Mouse (Mus musculus): Measurements from ENCODE around the gene Sergef.
"Not testable (repeated sequence)": the region's sequence is repeated elsewhere in the genome, so short reads cannot be mapped to it uniquely, and the experiment has no call there.

The Sergef gene

DNA sequence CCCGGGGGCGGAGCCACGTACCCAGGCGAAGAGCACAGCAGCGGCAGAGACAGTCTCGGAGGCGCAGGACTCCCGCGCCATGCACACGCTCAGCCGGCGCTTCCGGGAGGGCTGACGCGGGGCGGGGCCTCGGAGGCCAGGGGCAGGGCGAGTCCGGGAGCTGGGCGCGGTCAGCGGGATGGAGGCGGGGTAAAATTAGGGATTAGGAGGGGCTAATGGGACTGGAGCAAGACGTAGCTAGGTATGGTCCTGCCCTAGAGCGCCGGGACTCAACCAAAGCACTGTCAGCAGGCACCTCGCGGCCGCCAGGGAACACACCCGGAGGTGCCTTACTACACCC is at the start of gene Sergef:
Gene Sergef, minus strand, starts transcription at position 116 of the 340 bp plus-strand sequence.
- DNase-seq (ENCODE audit: low spot score in 2 of 2): peak; percentile 86 to 87

DNA sequence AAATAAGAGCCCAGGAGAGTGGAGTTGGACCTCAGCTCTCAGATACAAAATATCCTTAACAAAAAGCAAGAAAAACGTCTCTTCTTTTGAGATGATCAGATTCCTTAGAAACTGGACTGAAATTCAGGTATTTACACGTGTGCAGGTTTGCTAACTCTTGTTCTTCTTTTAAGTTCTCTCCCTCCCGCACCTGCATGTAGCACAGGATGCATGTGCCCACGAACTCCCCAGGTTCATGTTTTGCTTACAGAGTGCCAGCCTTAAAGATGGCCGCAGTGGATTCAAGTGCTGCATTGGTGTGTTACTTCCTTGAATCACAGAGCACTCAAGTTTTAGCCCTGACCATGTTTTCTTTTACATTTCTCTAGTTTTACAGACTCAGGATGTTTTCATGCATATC is 47.2 kb upstream of the Sergef start:
- no peak for DNase-seq (ENCODE audit: low spot score in 2 of 2)

DNA sequence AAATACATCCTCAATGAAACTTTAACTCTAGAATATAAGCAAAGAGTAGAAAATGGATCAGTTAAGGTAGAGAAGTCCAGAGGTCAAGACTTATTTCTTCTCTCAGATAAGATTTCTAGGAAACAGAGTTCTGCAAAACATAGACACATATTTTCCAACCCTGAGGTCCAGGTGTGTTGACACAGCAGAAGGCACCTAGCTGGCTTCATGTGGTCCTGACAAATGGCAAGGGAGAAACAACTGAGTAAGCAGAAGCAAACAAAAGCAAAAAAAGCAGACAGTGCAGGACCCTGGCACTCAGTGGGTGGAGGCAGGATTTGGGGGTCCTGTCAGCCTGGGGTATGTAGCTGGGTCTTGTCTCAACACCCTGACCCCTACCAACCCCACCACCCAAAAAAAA is 41.1 kb upstream of the Sergef start:
- DNase-seq (ENCODE audit: low spot score in 2 of 2): no peak

DNA sequence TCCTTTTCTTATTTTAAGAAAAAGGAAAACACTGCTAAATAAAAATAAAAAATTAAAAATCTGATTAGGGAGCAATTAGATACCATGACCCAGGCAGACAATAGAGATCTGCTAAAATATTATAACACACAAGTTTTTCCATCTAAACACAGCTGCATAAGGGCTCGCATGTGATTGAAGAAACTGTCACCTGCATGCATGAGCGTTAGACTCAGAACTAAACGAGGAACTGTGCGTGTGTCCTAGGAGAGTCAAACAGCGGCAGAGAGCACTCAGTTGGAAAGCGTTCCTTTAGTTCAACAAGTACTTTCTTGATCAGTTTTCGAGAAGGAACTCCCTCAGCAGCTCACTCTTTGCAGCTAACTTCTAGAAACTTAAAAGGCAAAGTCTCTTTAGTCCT is 39.4 kb upstream of the Sergef start:
- not testable (repeated sequence) for DNase-seq (ENCODE audit: low spot score in 2 of 2)

DNA sequence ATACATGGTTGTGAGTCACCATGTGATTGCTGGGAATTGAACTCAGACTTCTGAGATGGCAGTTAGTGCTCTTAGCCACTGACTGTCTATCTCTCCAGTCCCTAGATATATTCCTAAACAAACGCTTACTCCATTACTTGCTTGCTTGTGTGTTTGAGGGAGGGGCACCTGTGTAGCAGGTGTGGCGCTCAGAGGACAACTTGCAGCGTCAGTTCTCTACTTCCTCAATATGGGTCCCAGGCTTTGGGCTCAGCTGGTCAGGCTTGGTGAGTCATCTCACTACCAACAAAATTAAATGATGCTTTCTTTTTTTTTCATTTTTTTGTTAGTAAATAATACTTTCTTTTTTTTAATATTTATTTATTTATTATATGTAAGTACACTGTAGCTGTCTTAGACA is 38.8 kb upstream of the Sergef start:
- no peak for DNase-seq (ENCODE audit: low spot score in 2 of 2)

DNA sequence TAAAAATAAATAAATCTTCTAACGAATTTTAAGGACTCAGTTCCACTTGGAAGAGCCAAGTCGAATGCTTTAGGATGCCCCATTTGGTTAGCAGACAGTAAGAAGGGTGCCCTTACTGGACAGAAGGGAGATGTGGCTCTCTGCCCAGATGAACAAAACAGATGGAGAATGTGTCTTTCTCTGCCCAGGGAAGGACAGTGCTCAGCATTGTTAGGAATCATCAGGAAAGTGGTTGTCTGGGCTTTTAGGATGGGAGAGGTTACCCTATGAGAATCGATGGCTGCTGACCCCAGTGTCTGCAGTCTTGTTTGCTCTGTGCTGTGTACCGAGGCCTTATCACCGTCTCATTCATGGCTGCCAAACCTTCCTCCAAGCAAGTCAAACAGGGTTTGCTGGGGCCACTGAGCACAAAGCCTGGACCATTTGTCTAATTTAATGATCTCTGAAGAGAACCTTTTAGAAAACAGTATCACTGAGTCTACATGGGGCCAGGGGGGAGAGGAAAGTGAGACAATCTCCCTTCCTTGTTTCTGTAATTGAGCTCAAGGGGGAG is 37.3 kb upstream of the Sergef start:
- DNase-seq (ENCODE audit: low spot score in 2 of 2): no peak

DNA sequence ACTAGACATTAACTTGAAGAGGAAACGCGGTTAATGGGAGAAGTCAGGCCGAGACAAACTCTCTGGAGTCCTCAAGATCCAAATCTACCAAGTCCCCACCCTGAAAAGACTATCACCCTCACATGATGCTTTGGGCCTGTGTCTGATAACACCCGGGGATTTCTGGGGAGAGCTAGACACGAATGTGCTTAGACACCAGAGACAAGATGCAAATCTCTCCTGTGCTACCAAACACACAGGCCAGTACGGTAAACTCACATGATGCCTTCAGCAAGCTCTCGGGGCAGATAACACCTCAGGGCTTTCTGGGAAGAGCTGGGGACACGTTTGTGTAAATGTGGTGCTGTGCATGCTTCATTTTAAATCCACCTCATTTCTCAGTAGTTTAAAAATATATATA is 36.3 kb upstream of the Sergef start:
- DNase-seq (ENCODE audit: low spot score in 2 of 2): no peak

DNA sequence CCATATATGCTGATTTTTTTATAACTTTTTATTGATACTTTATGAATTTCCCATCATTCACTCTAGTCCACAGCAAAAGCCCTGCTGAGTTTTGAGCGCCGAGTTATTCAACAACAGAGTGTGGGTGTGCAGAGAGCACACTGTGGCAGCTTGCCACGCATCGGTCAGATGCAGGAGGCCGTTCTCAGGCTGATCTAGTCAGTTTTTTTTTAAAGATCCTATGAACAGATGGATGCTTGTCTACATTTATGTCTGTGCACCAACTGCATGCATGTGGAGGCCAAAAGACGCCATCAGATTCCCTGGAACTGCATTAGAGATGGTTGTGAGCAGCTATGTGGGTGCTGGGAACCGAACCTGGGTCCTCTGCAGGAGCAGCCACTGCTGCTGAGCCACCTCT is 35.5 kb upstream of the Sergef start:
- DNase-seq (ENCODE audit: low spot score in 2 of 2): no peak

DNA sequence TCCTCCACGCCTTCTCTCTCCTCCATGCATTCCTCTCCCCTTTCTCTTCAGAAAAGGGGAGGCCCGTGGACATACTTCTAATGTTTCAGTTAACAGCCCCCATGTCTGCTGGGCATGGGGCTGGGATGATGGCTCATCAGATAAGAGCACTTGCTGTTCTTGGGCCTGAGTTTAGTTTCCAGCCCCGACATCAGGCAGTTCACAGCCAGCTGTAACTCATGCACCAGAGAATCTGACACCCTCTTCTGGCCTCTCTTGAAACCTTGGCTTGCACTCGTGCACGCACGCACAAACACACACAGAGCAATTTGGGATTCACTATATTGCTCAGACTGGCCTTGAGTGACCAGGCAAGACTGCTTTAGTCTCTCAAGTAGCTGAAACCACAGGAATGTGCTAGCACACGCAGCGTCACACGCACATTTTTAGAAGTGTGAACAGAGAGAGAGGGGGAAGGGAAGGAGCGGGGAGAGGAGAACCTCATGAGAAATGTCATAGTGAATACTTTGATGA is 32.6 kb upstream of the Sergef start, which contains the start of gene Tph1:
Gene Tph1, minus strand, starts transcription at position 378 of the 513 bp plus-strand sequence.
- DNase-seq (ENCODE audit: low spot score in 2 of 2): no peak

DNA sequence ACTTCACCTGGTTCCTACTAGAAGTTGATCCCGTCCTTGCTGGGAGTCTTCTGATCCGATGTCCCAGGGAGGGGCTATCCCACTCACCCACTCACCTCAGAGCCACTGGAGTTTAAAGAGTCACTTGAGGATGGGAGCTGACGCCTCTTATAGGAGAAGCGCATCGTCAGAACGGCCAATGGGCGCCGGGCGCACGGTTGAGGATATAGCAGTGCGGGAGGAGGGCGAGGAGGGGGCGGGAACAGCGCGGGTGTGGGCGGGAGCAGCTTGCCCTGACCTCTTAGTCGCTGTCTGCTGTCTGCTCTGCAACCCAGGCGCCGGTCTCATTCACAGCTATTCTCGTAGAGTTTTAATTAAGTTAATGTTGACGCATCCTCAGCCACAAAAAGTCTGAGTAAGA is 27.6 kb upstream of the Sergef start:
- no peak for DNase-seq (ENCODE audit: low spot score in 2 of 2)

DNA sequence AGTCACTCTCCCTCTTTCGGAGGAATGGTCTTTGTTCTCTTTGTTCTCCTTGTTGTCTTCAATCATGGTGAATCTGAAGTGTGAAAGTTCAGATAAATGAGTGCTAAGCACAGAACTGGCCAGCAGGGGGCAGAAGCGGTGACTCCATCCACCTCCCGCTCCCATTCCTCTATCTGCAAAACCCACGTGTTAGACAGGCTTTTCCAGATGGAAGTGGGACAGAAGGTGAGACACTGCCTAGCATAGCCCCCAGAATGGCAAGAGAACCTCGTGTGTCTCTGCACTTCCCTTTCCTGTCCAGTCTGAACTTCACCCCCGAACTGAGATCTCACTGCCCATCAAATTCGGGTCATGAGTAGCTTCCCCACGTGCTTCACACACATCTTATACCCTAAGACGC is 25.6 kb upstream of the Sergef start:
- no peak for DNase-seq (ENCODE audit: low spot score in 2 of 2)

DNA sequence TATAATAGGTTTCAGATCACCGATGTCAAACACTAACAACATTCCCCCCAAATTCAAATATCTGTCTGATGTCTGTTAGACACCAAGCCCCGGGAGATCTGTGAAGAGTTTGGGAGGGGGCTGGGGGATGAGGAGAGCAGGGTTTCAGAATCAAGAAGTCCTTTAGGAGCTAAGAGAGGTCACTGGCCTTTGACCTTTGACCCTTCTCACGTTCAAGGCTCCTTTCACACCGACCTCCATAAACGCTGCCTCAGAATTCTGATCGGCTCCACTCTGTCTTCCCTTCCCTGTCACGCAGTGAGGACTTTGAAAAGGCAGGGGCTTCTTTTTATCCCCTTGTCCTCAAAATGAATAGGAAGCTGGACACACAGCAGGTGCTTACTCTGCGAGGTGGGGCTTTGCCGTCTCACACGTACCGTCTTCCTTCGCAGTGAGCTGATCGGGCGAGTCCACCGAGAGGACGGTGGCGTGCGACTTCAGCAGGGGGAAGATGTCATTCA is 22.0 kb upstream of the Sergef start:
- no peak for DNase-seq (ENCODE audit: low spot score in 2 of 2)

DNA sequence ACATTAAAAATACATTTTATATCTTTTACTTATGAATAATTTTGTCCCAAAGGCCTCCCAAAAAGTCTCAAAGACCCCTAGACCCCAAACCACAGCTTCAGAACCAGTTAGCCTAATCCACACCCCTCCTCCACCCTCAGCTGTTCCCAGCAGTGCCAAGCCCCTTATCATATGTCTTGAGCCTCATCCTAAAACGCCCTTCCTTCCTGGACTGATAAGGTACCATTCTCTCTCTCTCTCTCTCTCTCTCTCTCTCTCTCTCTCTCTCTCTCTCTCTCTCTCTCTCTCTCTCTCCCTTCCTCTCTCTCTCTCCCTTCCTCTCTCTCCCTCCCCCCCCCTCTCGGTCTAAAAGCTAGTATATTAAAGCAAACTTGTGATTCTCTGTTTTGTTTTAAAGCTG is 12.7 kb upstream of the Sergef start:
- no peak for DNase-seq (ENCODE audit: low spot score in 2 of 2)

DNA sequence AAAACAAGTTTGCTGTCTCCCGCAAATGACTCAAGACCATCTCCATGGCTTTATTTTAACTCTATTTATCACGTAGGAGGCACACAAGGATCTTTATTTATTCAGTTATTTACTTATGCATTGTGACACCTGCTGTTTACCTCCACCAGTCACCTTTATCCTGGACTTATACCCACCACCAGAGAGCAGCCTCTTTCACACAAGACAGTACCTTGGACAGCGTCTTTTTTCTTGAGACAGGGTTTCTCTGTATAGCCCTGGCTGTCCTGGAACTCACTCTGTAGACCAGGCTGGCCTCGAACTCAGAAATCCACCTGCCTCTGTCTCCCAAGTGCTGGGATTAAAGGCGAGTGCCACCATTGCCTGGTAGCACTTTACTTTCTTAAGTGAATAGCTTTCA is 10.6 kb upstream of the Sergef start:
- not testable (repeated sequence) for DNase-seq (ENCODE audit: low spot score in 2 of 2)

DNA sequence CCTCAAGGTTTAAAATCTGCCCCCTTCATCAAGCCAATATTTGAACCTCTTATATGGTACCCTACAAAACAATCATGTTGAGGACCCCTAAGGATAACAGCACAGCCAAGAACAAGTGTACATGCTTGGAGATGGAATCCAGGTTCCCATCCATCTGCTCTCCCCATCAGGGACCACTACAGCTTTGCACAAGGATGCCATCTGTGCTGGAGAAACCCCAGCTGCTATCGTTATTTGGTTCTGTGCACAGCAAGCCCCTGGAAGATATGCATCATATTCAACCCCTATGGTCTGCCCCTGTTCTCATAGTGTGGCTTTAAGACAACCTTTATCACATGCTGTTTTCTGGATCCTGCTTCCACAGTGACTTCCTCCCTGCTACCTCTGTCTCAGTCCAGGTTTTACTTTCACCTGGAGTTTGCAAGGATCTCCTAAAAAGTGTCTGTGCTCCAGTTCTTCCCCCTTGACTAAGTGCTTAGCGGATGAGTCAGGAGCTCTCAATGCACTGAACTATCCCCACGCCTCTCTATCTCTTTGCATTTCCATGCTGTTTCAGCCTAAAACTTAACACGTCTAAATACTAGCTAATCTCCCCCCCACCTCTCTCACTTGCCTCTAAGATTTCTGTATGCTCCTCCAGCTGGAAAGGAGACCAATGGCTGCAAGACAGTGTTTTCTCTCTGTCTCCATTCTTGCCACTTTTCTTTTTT is 9.0 kb upstream of the Sergef start:
- DNase-seq (ENCODE audit: low spot score in 2 of 2): no peak

DNA sequence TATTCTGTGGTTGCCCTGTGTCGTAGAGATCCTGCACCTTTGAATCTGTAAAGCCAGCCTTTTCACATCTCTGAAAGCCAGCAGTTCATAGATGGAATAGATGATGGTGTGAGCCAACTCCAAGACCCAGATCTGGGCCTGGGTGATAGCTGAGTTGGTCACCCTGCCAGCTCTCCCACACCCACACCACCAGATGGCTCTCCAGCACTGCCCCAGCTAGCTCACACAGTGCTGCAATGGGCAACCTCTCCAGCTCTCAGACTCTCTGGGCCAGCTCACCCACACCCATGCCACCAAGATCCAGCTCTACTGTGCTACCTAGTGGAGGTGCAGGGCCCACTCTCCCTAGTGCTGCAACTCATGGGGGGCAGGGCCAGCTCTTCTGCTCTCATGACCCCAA is 3.6 kb upstream of the Sergef start:
- no peak for DNase-seq (ENCODE audit: low spot score in 2 of 2)

DNA sequence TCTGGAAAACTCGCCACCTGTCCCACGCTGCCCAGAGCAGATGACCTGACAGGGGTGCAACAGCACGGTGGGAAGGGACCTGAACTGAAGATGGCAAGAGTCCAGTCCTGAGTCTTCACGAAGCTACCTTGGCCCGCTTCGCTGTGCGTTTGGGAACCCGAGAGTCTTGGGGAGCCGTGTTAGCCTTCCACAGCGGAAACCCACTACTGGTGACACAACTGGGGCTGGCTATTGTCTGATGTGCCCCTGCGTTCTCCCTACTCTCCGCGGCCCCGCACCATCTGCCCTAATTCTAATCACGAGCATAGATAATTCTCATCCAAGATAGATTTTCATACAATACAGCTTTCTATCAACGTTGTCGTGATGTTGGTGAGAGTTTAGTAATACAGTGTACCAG is 455 bp upstream of the Sergef start:
- DNase-seq (ENCODE audit: low spot score in 2 of 2): no peak

DNA sequence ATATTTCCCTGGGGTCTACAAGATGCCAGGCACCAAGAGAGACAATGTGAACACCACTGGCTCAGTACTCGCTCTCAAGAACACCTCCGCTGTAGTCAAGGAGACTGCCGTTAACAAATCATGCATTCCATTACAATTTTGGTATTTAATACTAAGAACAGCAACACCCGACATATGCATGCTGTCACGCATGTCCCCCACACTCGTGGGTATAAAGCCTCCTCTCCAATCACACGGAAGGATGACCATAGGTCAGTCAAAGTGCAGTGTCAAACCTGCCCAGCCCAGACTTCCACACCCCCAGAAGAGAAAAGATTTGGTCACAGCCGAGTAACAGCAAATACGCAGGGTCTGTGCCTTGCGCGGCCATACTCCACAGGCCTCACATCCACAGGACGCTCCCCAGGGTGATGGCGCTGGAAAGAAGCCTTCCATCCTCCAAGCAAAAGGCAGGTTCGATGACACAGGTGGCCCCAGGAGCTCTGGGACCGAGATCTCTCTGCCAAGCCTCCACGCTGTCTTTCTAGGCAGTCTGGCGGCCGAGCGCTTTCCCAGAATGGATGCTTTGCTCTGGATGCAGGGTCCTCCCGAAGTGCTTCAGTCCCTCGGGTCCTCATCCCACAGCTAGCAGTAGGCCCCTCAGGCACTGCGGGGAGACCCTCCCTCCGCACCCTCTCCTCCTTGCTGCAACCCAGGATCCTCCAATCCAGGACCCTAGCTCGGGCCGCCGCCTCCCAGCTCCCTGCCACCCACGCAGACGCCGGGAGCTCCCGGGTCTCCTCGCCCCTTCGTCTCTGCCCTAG is 517 bp downstream of the Sergef start:
- peak in 1 of 2 experiments; percentile 2 for DNase-seq (ENCODE audit: low spot score in 2 of 2)

DNA sequence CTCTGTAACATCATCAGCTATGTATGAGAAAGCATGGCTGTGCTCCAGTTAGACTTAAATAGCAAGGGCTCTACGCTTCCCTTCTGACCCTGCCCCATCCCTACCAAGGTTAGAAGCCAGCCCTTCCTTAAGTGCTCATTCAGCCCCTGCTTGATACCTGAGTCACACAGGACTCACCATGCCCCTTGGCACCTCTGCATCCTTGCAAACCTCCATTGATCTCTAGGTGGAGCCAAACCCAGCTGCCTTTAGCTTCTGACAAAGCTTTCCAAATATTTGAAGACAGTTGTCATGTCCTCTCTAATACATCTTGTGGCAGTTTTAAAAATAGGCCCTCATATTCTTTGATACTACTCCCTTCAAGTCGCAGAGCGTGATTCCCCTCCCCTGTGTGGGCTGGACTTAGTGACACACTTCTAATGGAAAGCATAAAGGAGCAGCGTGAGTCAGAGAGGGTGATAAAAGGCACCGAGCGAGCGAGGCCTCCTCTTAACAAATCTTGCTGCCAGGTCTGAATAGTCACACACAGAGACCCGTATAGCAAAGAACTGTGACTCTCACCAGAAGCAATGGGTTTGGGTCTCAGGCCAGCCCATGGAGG is 11.1 kb downstream of the Sergef start:
- DNase-seq (ENCODE audit: low spot score in 2 of 2): no peak

DNA sequence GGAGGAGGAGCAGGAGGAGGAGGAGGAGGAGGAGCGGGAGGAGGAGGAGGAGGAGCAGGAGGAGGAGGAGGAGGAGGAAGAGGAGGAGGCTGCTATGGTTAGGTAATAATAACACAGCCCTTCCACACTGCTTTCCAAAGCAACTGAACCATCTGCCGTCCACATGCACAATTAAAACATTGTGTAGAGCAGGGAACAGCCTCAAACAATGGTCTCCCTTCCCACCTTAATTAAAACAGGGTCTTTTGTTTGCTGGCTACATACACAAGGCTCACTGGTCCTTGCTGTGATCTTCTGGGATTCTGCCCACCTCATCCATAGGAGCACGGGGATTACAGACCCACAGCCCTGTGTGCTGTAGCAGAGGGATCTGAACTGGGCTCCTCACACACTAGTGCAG is 15.6 kb downstream of the Sergef start:
- no peak for DNase-seq (ENCODE audit: low spot score in 2 of 2)

DNA sequence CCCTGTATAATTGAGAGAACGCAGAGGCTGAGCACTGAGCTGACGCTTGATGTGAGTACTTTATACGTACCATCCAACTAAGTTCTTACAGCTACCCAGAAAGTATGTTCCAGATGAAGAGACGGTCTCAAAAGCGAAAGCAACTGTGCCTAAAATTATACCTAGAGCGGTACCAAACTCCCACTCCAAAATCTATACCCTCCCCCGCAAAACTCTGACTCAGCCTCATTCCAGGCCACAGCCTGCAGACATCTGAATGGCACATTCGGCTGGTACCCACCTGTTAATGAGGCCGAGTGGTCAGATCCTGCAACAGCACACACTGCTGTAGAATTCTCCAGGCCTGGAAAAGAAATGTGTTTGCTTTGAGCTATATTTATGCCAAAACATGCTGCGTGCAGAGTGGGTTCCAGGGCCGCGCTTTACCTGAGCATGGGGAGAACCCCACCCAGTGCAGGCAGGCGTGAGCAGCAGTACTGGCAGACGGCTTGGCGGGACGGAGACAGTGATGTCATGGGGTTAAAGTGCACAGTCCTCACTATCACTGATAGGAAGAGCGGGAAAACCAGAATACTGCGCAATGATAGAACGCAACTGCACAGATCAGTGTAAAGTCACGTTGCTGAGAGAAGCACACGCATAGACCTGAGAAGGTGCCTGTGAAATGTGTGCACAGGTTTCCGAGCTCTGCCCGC is 21.0 kb downstream of the Sergef start:
- no peak for DNase-seq (ENCODE audit: low spot score in 2 of 2)
